Mouse (Mus musculus) hindbrain, embryonic 14.5 days (tissue): Measurements from ENCODE around the gene Coch. TPM values are rescaled to one million over a fixed set of nuclear protein-coding genes. Genes with fewer than 3 reads are reported as not detected.
"Not testable (repeated sequence)": the region's sequence is repeated elsewhere in the genome, so short reads cannot be mapped to it uniquely, and the experiment has no call there.

Experiments
- ATAC-seq: fragments of 200-750 bp; cut with Nextera tagmentation; 2 replicates; pipeline ENCODE4 v1.8.0; 2017; ENCODE audit warnings: moderate number of reproducible peaks, mild to moderate bottlenecking, moderate TSS enrichment, moderate library complexity; ENCODE audit not compliant: low FRiP score
- DNase-seq: peaks from one replicate; pipeline ENCODE4 v3.0.0-alpha.2; 2015; ENCODE audit warnings: low spot score
- H3K27ac ChIP-seq: fragments of 300-500 bp; sonication (generic); 2 replicates; pipeline ENCODE4 v1.5.1; 2014; ENCODE audit warnings: mild to moderate bottlenecking, moderate library complexity
- H3K27me3 ChIP-seq: fragments of 300-500 bp; sonication (generic); 2 replicates; pipeline ENCODE4 v1.6.1; 2014; ENCODE audit warnings: mild to moderate bottlenecking, low read length, mixed read lengths; ENCODE audit not compliant: control insufficient read depth, insufficient read depth
- H3K36me3 ChIP-seq: fragments of 300-500 bp; sonication (generic); replicated peaks from 2 replicates; pipeline ENCODE4 v1.6.1; 2014; ENCODE audit not compliant: control insufficient read depth, insufficient read depth
- H3K4me1 ChIP-seq: fragments of 300-500 bp; sonication (generic); replicated peaks from 2 replicates; pipeline ENCODE4 v1.6.1; 2014; ENCODE audit warnings: antibody characterized with exemption, low read length, mixed read lengths; ENCODE audit not compliant: control insufficient read depth, insufficient read depth
- H3K4me2 ChIP-seq: fragments of 300-500 bp; sonication (generic); replicated peaks from 2 replicates; pipeline ENCODE4 v1.6.1; 2014; ENCODE audit warnings: mild to moderate bottlenecking, moderate library complexity
- H3K4me3 ChIP-seq: fragments of 300-500 bp; sonication (generic); replicated peaks from 2 replicates; pipeline ENCODE4 v1.5.1; 2014; ENCODE audit warnings: mild to moderate bottlenecking, low read length
- H3K9ac ChIP-seq: fragments of 300-500 bp; sonication (generic); 2 replicates; pipeline ENCODE4 v1.6.1; 2014
- H3K9me3 ChIP-seq: fragments of 300-500 bp; sonication (generic); 2 replicates; pipeline ENCODE4 v1.6.1; 2016; ENCODE audit warnings: low read length; ENCODE audit not compliant: control insufficient read depth
- WGBS: fragments of 180-500 bp; shearing (Covaris S2); extraction: QIAGEN DNeasy Blood & Tissue Kit; methylation state at CpG from one replicate; pipeline ENCODE4 v1.1.7; 2014; 5-methylcytosine and 5-hydroxymethylcytosine counted together
- polyA plus RNA-seq: library from polyadenylated mRNA; unstranded; fragments of >200 nt; fragmentation: Nextera tagmentation; extraction: Ambion mirVana; gene quantifications from 2 replicates; pipeline ENCODE4 v1.2.1, GENCODE M21; 2014

Gene Coch
- 19.1 and 25.3 TPM in 2 replicates for polyA plus RNA-seq

DNA sequence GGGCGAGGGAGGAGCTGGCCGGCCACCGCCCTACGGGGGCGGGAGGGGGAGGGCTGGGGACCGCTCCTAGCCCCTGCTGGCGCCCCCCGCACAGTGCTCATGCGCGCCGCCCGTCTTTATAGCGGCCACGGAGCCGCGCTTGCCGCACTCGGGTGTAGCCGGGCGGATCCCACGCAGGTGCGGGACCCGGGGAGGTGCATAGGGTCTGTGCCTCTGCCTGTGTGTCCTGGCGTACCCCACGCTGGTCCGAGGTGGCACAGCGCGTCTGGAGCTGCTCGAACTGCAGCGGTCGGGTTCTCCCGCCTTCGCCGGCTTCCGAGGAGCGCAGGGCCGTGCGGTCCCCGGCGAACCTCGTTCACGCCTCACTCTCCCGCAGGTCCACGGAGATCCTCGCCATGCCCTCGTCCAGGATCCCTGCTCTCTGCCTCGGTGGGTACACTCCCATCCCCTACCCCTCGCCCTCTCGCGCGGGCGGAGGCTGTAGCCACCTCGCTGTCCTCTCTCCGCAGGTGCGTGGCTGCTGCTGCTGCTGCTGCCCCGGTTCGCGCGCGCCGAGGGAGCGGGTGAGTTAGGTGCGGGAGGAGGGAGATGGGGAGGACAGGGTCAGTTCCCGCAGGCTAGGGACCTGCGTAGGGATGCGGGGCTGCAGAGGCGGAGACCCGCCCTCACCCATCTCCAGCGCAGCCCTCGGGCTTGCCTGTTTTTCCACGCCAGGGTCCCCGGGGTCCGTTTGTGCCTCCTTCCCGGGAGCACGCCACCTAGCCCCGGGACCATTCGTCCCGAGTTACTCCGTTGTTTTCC, at the start of gene Coch:
Gene Coch (plus strand): TSS at position 113 of the 801 bp plus-strand sequence.
- peaks cover 6% of the 10 kb centered on the region; the same call in 1 of the 2 replicates for H3K4me1 ChIP-seq
- peak; percentile 30 for DNase-seq
- no peaks in the 10 kb centered on the region for H3K36me3 ChIP-seq
- ATAC-seq: peak; percentile 87
- H3K9ac ChIP-seq: peak within 1 kb of the TSS; percentile 65
- under 1% methylated on average over 71 of the region's 79 CpGs for WGBS
- H3K4me2 ChIP-seq: peak within 1 kb of the TSS; percentile 80
- peaks cover 28% of the 10 kb centered on the region for H3K27me3 ChIP-seq
- no peaks in the 10 kb centered on the region for H3K9me3 ChIP-seq
- peak within 1 kb of the TSS; percentile 72 for H3K4me3 ChIP-seq
- no peak within 1 kb of the TSS for H3K27ac ChIP-seq

DNA sequence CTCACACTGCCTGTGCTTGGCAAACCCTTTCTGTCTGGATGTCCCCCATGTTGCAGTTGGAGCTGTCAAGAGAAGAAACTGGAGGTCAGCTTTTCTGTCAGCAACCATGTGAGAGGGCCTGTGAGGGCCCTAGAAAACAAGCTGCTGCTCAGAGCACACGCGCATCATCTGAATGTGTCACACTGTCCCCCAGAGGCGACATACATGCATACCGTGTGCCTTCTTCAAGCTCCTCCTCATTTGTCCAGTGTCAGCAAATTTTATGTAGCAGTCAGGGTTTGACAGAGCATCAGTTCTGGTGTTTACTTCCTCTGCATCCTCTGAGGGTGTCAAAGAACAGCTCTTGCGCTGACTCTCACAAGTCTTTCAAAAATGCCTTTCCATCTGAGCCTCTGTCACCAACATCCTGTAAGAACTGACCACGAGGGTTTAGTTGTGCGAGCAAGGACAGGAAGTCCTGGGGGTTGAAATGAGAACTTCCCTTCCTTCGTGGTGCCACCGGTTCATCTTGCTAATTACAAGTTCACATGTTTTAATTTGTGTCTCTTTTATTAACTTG, 49.7 kb upstream of the Coch start:
- H3K27me3 ChIP-seq: no peaks in the 10 kb centered on the region
- ATAC-seq: no peak
- no peak overlapping the region for H3K4me2 ChIP-seq
- 77% methylated on average over 9 of the region's 9 CpGs for WGBS
- no peaks in the 10 kb centered on the region for H3K4me1 ChIP-seq
- H3K27ac ChIP-seq: no peak overlapping the region
- H3K9ac ChIP-seq: no peak overlapping the region
- H3K36me3 ChIP-seq: no peaks in the 10 kb centered on the region
- no peak overlapping the region for H3K4me3 ChIP-seq
- peaks cover 5% of the 10 kb centered on the region; the same call in 1 of the 2 replicates for H3K9me3 ChIP-seq
- DNase-seq: no peak

- Histone ChIP-seq H3K9ac (no peak overlapping the region), H3K4me1 (no peaks in the 10 kb centered on the region), H3K9me3 (no peaks in the 10 kb centered on the region), H3K4me2 (no peak overlapping the region), H3K36me3 (no peaks in the 10 kb centered on the region), H3K4me3 (no peak overlapping the region), H3K27me3 (no peaks in the 10 kb centered on the region), H3K27ac (no peak overlapping the region)
- no peak for DNase-seq
- ATAC-seq: no peak
- 74% methylated on average over 1 of the region's 1 CpGs for WGBS
Measured at GRCm38 (mm10) chr12:51555041-51555440, 38.1 kb upstream of the Coch start.

DNA sequence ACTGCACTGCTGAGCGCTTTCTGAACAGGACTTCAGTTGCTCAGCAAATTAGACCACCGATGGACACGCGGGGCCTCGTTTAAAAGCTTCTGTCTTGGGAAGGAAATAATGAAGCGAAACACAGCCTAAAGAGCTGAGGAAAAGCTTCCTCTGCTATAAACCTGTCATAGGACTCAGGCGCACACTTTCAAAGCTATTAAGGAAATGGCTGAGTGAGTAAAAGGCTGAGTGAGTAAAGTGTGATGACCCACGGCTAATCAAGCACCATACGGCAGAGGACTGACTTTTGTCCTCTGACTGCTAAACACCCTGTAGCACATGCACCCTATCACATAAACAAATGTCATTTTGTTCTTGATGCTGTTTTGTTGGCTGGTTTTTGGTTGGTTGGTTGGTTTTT, 31.7 kb upstream of the Coch start:
- Histone ChIP-seq H3K4me2 (no peak overlapping the region), H3K4me1 (no peaks in the 10 kb centered on the region), H3K36me3 (no peaks in the 10 kb centered on the region), H3K4me3 (no peak overlapping the region), H3K27me3 (no peaks in the 10 kb centered on the region), H3K9me3 (no peaks in the 10 kb centered on the region), H3K9ac (no peak overlapping the region), H3K27ac (no peak overlapping the region)
- 61% methylated on average over 9 of the region's 9 CpGs for WGBS
- ATAC-seq: no peak
- DNase-seq: no peak

- no peak for DNase-seq
- no peaks in the 10 kb centered on the region for H3K9me3 ChIP-seq
- H3K27ac ChIP-seq: no peak overlapping the region
- no peak overlapping the region for H3K9ac ChIP-seq
- H3K4me2 ChIP-seq: no peak overlapping the region
- no peak for ATAC-seq
- H3K4me3 ChIP-seq: no peak overlapping the region
- H3K4me1 ChIP-seq: no peaks in the 10 kb centered on the region
- 79% methylated on average over 7 of the region's 7 CpGs for WGBS
- no peaks in the 10 kb centered on the region for H3K27me3 ChIP-seq
- H3K36me3 ChIP-seq: no peaks in the 10 kb centered on the region
Measured at GRCm38 (mm10) chr12:51567225-51567624, 25.9 kb upstream of the Coch start.

DNA sequence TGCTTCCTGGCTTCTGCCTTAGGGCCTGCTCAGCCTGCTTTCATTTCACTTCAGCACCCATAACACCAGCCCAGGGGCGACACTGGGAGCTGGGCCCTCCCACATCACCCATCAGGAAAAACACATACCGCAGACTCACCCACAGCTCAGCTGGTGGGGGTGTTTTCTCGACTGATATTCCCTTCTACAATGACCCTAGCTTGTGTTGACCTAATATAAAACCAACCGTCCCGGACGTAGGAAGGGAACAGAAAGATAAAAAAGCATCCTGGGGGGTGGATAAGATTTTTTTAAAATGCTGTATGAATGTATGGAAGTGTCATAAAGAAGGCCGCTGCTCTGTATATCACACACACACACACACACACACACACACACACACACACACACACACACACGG, 23.7 kb upstream of the Coch start:
- 87% methylated on average over 8 of the region's 8 CpGs for WGBS
- Histone ChIP-seq H3K36me3 (no peaks in the 10 kb centered on the region), H3K4me2 (no peak overlapping the region), H3K27ac (no peak overlapping the region), H3K9me3 (no peaks in the 10 kb centered on the region), H3K4me1 (no peaks in the 10 kb centered on the region), H3K9ac (no peak overlapping the region), H3K4me3 (no peak overlapping the region), H3K27me3 (no peaks in the 10 kb centered on the region)
- ATAC-seq (no peak), DNase-seq (no peak)

DNA sequence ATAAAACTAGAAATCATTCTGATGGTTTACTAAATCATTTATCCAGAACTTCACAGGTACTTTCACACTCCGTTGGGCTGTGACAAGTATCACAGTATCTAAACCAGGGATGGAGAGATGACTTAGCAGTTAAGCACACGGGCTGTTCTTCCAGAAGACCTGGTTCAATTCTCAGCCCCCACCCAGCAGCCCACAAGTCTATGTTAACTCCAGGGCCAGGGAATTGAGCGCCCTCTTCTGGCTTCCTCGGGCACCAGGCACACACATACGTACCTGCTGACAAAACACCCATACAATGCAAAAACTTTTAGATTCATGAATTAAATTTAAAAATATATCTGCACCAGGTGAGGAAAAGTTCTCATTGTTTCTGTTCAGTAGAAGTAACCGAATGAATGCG, 23.2 kb upstream of the Coch start:
- H3K27ac ChIP-seq: no peak overlapping the region
- H3K4me1 ChIP-seq: no peaks in the 10 kb centered on the region
- H3K4me2 ChIP-seq: no peak overlapping the region
- H3K36me3 ChIP-seq: no peaks in the 10 kb centered on the region
- H3K4me3 ChIP-seq: no peak overlapping the region
- no peak overlapping the region for H3K9ac ChIP-seq
- no peaks in the 10 kb centered on the region for H3K9me3 ChIP-seq
- ATAC-seq: no peak
- WGBS: 72% methylated on average over 7 of the region's 7 CpGs
- no peak for DNase-seq
- H3K27me3 ChIP-seq: no peaks in the 10 kb centered on the region

GRCm38 (mm10) chr12:51572651-51573050, 20.5 kb upstream of the Coch start:
- WGBS: 88% methylated on average over 4 of the region's 4 CpGs
- no peak for ATAC-seq
- no peaks in the 10 kb centered on the region for H3K4me1 ChIP-seq

DNA sequence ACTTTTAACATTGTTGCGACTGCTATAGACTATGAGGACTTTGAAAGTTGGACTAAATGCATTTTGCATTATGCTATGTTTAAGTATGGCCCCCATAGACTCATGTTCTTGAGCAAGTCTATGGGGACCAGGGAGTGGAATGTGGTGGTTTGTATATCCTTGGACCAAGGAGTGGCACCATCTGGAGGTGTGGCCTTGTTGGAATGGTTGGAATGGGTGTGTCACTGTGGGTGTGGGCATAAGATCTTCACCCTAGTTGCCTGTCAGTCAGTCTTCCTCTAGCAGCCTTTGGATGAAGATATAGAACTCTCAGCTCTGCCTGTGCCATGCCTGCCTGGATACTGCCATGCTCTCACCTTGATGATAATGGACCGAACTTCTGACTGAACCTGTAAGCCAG, 15.3 kb upstream of the Coch start:
- H3K27ac ChIP-seq, H3K27me3 ChIP-seq, H3K4me1 ChIP-seq, H3K9me3 ChIP-seq, H3K4me3 ChIP-seq, DNase-seq, H3K4me2 ChIP-seq, H3K9ac ChIP-seq, ATAC-seq, H3K36me3 ChIP-seq: not testable (repeated sequence)
- WGBS: 86% methylated on average over 2 of the region's 2 CpGs

More at GRCm38 (mm10) chr12:51572651-51573050, 20.5 kb upstream of the Coch start:
- Histone ChIP-seq H3K4me3 (no peak overlapping the region), H3K4me2 (no peak overlapping the region), H3K27me3 (no peaks in the 10 kb centered on the region), H3K36me3 (no peaks in the 10 kb centered on the region), H3K9ac (no peak overlapping the region), H3K27ac (no peak overlapping the region), H3K9me3 (no peaks in the 10 kb centered on the region)
- no peak for DNase-seq
